Mouse (Mus musculus): ENCODE data around the gene Gdf10. TPM values are rescaled to one million over a fixed set of nuclear protein-coding genes. Genes with fewer than 3 reads are reported as not detected.

Gene Gdf10
- 1 to 10 TPM; 2.6 to 3.9 TPM for total RNA-seq (2021)
- long read RNA-seq, experiment 1, full-length matches to known transcripts = 11 of 12 reads
- long read RNA-seq, experiment 1, partial matches to known transcripts = 1 of 12 reads
- long read RNA-seq, experiment 1, other reads (novel, unspliced or antisense) = 0 of 12 reads
- long read RNA-seq, experiment 2, full-length matches to known transcripts = 4 of 5 reads
- long read RNA-seq, experiment 2, partial matches to known transcripts = 1 of 5 reads
- long read RNA-seq, experiment 2, other reads (novel, unspliced or antisense) = 0 of 5 reads

- DNase-seq = peak; percentile 43 to 53
- intact Hi-C loops (cut with DNase I) = no loop called here
Measured at GRCm38 (mm10) chr14:33923168-33924070, at the start of gene Gdf10. Gene Gdf10, plus strand, starts transcription at chr14:33923587.

GRCm38 (mm10) chr14:33878826-33879225 is 44.6 kb upstream of the Gdf10 start:
- DNase-seq = no peak
- intact Hi-C loops (cut with DNase I) = no loop called here

- intact Hi-C loops (cut with DNase I) = no loop called here
- DNase-seq = no peak
Measured at GRCm38 (mm10) chr14:33880236-33880635, 43.2 kb upstream of the Gdf10 start.

GRCm38 (mm10) chr14:33881471-33881870 is 41.9 kb upstream of the Gdf10 start:
- intact Hi-C loops (cut with DNase I) = no loop called here
- no peak for DNase-seq

- no peak for DNase-seq
- intact Hi-C loops (cut with DNase I) = no loop called here
Measured at GRCm38 (mm10) chr14:33883046-33883445, 40.3 kb upstream of the Gdf10 start.

- DNase-seq = no peak
- intact Hi-C loops (cut with DNase I) = no loop called here
Measured at GRCm38 (mm10) chr14:33885466-33885865, 37.9 kb upstream of the Gdf10 start.

- no peak for DNase-seq
- intact Hi-C loops (cut with DNase I) = no loop called here
Measured at GRCm38 (mm10) chr14:33888387-33889035, 34.9 kb upstream of the Gdf10 start.

GRCm38 (mm10) chr14:33889971-33890370 is 33.4 kb upstream of the Gdf10 start:
- no peak for DNase-seq
- intact Hi-C loops (cut with DNase I) = no loop called here

GRCm38 (mm10) chr14:33891507-33891906 is 31.9 kb upstream of the Gdf10 start:
- intact Hi-C loops (cut with DNase I) = no loop called here

GRCm38 (mm10) chr14:33895777-33896176 is 27.6 kb upstream of the Gdf10 start:
- DNase-seq = no peak
- intact Hi-C loops (cut with DNase I) = no loop called here

More at GRCm38 (mm10) chr14:33891507-33891906, 31.9 kb upstream of the Gdf10 start:
- DNase-seq = no peak

GRCm38 (mm10) chr14:33896628-33897300 is 26.6 kb upstream of the Gdf10 start:
- intact Hi-C loops (cut with DNase I) = no loop called here
- peak; percentile 28 to 58 for DNase-seq

- DNase-seq = no peak
Measured at GRCm38 (mm10) chr14:33902783-33903182, 20.6 kb upstream of the Gdf10 start.

GRCm38 (mm10) chr14:33903199-33903598 is 20.2 kb upstream of the Gdf10 start:
- intact Hi-C loops (cut with DNase I) = no loop called here

More at GRCm38 (mm10) chr14:33902783-33903182, 20.6 kb upstream of the Gdf10 start:
- intact Hi-C loops (cut with DNase I) = no loop called here

GRCm38 (mm10) chr14:33904851-33905250 is 18.5 kb upstream of the Gdf10 start:
- intact Hi-C loops (cut with DNase I) = no loop called here
- no peak for DNase-seq

More at GRCm38 (mm10) chr14:33903199-33903598, 20.2 kb upstream of the Gdf10 start:
- DNase-seq = no peak

- DNase-seq = peak; percentile 65 to 78
- intact Hi-C loops (cut with DNase I) = no loop called here
Measured at GRCm38 (mm10) chr14:33913727-33914126, 9.7 kb upstream of the Gdf10 start.

GRCm38 (mm10) chr14:33914206-33914605 is 9.2 kb upstream of the Gdf10 start:
- intact Hi-C loops (cut with DNase I) = no loop called here
- no peak for DNase-seq

- intact Hi-C loops (cut with DNase I) = no loop called here
- no peak for DNase-seq
Measured at GRCm38 (mm10) chr14:33920727-33921559, 2.4 kb upstream of the Gdf10 start.

GRCm38 (mm10) chr14:33922771-33923167 is 618 bp upstream of the Gdf10 start:
- intact Hi-C loops (cut with DNase I) = no loop called here
- DNase-seq = no peak

- DNase-seq = no peak
- intact Hi-C loops (cut with DNase I) = loop anchor here (2.0 kb wide), 1 partner anchor 259 kb away; no protein-coding TSS in a partner anchor
Measured at GRCm38 (mm10) chr14:33931853-33932252, 8.5 kb downstream of the Gdf10 start.
